Mouse (Mus musculus) olfactory bulb, adult 2 months (tissue): ENCODE results near the gene Gnas. TPM values are rescaled to one million over a fixed set of nuclear protein-coding genes. Genes with fewer than 3 reads are reported as not detected.

ENCODE experiments used
- H3K27ac ChIP-seq: fragments of 200-500 bp; 2 replicates; pipeline ENCODE4 v1.5.1; 2012; ENCODE audit warnings: low read depth, low read length; ENCODE audit not compliant: insufficient read depth
- H3K4me1 ChIP-seq: fragments of 200-500 bp; 2 replicates; pipeline ENCODE4 v1.6.1; 2012; ENCODE audit warnings: low read length; ENCODE audit not compliant: control insufficient read depth, insufficient read depth
- H3K4me3 ChIP-seq: fragments of 200-500 bp; 2 replicates; pipeline ENCODE4 v1.5.1; 2012; ENCODE audit warnings: mild to moderate bottlenecking, low read depth, low read length, moderate library complexity; ENCODE audit not compliant: insufficient read depth
- CTCF ChIP-seq: fragments of 200-500 bp; IDR thresholded peaks from 2 replicates; pipeline ENCODE4 v1.5.1; 2012; ENCODE audit warnings: low read depth, mild to moderate bottlenecking, low read length, moderate library complexity; ENCODE audit not compliant: insufficient read depth
- POLR2A ChIP-seq: fragments of 200-500 bp; IDR thresholded peaks from 2 replicates; pipeline ENCODE4 v1.6.1; 2012; ENCODE audit warnings: mild to moderate bottlenecking, low read depth, low read length, moderate library complexity; ENCODE audit not compliant: insufficient read depth
- WGBS: fragments of 180-500 bp; shearing (Covaris S2); methylation state at CpG from one replicate; pipeline ENCODE4 v1.1.7; 2018; 5-methylcytosine and 5-hydroxymethylcytosine counted together
- polyA plus RNA-seq: library from polyadenylated mRNA; stranded (reverse); fragments of >200 nt; gene quantifications from 2 replicates; pipeline ENCODE4 v1.2.4, GENCODE M21; 2012; ENCODE audit warnings: low replicate concordance; ENCODE audit not compliant: missing spikeins, insufficient read depth, insufficient read length

Gene Gnas
- polyA plus RNA-seq, 1 experiment = 195 TPM

GRCm38 (mm10) chr2:174291029-174291661, 7.0 kb downstream of the Gnas start:
- no peak for TF ChIP-seq CTCF
- TF ChIP-seq POLR2A = no peak
- no peaks in the 10 kb centered on the region; the same call in 1 of the 2 replicates for H3K4me1 ChIP-seq
- H3K27ac ChIP-seq = no peak overlapping the region
- no peak overlapping the region for H3K4me3 ChIP-seq
- 70% methylated on average over 8 of the region's 8 CpGs for WGBS

GRCm38 (mm10) chr2:174291662-174292030, 7.5 kb downstream of the Gnas start:
- WGBS = 39% methylated on average over 2 of the region's 2 CpGs
- TF ChIP-seq CTCF = no peak
- TF ChIP-seq POLR2A = no peak
- Histone ChIP-seq H3K4me3 (no peak overlapping the region), H3K27ac (no peak overlapping the region), H3K4me1 (no peaks in the 10 kb centered on the region; the same call in 1 of the 2 replicates)

GRCm38 (mm10) chr2:174294457-174294856, 10.3 kb downstream of the Gnas start:
- no peak overlapping the region for H3K27ac ChIP-seq
- WGBS = 47% methylated on average over 8 of the region's 8 CpGs
- TF ChIP-seq CTCF (no peak), POLR2A (no peak)
- H3K4me3 ChIP-seq = peak overlapping the region; percentile 41
- H3K4me1 ChIP-seq = peaks cover under 1% of the 10 kb centered on the region; the same call in 1 of the 2 replicates

GRCm38 (mm10) chr2:174295175-174295899, 11.2 kb downstream of the Gnas start:
- 58% methylated on average over 36 of the region's 36 CpGs for WGBS
- Histone ChIP-seq H3K4me1 (peaks cover 4% of the 10 kb centered on the region; the same call in 1 of the 2 replicates), H3K27ac (no peak overlapping the region), H3K4me3 (peak overlapping the region; percentile 41)
- no peak for TF ChIP-seq POLR2A
- TF ChIP-seq CTCF = no peak

- peak overlapping the region; percentile 41 for H3K4me3 ChIP-seq
- peaks cover 4% of the 10 kb centered on the region; the same call in 1 of the 2 replicates for H3K4me1 ChIP-seq
- WGBS = 50% methylated on average over 29 of the region's 29 CpGs
- TF ChIP-seq CTCF (no peak), POLR2A (no peak)
- no peak overlapping the region for H3K27ac ChIP-seq
Observed at GRCm38 (mm10) chr2:174295900-174296465, 11.9 kb downstream of the Gnas start.

- Histone ChIP-seq H3K4me3 (no peak overlapping the region), H3K27ac (no peak overlapping the region), H3K4me1 (peaks cover 4% of the 10 kb centered on the region; the same call in 1 of the 2 replicates)
- TF ChIP-seq POLR2A (no peak), CTCF (0 out of 2 replicates have a peak, but pooled peaks have one; percentile 24)
- 46% methylated on average over 29 of the region's 29 CpGs for WGBS
Observed at GRCm38 (mm10) chr2:174297086-174297571, 13.0 kb downstream of the Gnas start.

GRCm38 (mm10) chr2:174297851-174298250, 13.7 kb downstream of the Gnas start:
- no peak overlapping the region for H3K4me3 ChIP-seq
- WGBS = 62% methylated on average over 19 of the region's 19 CpGs

GRCm38 (mm10) chr2:174298471-174298870, 14.4 kb downstream of the Gnas start:
- WGBS = 53% methylated on average over 33 of the region's 33 CpGs
- TF ChIP-seq POLR2A (no peak), CTCF (no peak)
- Histone ChIP-seq H3K4me1 (peaks cover 4% of the 10 kb centered on the region; the same call in 1 of the 2 replicates), H3K27ac (no peak overlapping the region), H3K4me3 (no peak overlapping the region)

More at GRCm38 (mm10) chr2:174297851-174298250, 13.7 kb downstream of the Gnas start:
- peaks cover 4% of the 10 kb centered on the region; the same call in 1 of the 2 replicates for H3K4me1 ChIP-seq
- no peak for TF ChIP-seq CTCF
- no peak for TF ChIP-seq POLR2A
- H3K27ac ChIP-seq = no peak overlapping the region
